Mouse (Mus musculus): ENCODE measurements around the gene Stambpl1. TPM values are rescaled to one million over a fixed set of nuclear protein-coding genes. Genes with fewer than 3 reads are reported as not detected.

The Stambpl1 gene
- total and polyA plus RNA-seq, 3 experiments: not detected

- no peak overlapping the region for H3K27ac ChIP-seq (ENCODE audit: control insufficient read depth, low read depth, low read length)
- no peak overlapping the region for H3K4me3 ChIP-seq (ENCODE audit: control insufficient read depth in 1 of 2, insufficient read depth in 1 of 2, low read depth in 2 of 2, low read length in 2 of 2)
- no peak for TF ChIP-seq ZKSCAN1 (IDR thresholded peaks at IDR 0.05; ENCODE audit: low read depth, low read length)
- no peak for TF ChIP-seq RAD21 (IDR thresholded peaks at IDR 0.05; ENCODE audit: low read depth, low read length)
- TF ChIP-seq EP300 (IDR thresholded peaks at IDR 0.05; ENCODE audit: low read depth in 1 of 2, low read length in 2 of 2): no peak
- no peak for TF ChIP-seq POLR2A (IDR thresholded peaks at IDR 0.05; ENCODE audit: control insufficient read depth in 1 of 2, insufficient read depth in 1 of 2, low read depth in 1 of 2, low read length in 2 of 2, poor library complexity in 1 of 2)
- TF ChIP-seq TAL1 (IDR thresholded peaks at IDR 0.05; ENCODE audit: low read length): no peak
- TF ChIP-seq ZC3H11A (IDR thresholded peaks at IDR 0.05; ENCODE audit: low read depth, low read length): no peak
- TF ChIP-seq MXI1 (IDR thresholded peaks at IDR 0.05; ENCODE audit: low read depth, low read length): no peak
- TF ChIP-seq KAT2A (conservative IDR thresholded peaks at IDR 0.05; ENCODE audit: low read depth, low read length): no peak
- H3K4me1 ChIP-seq (ENCODE audit: control insufficient read depth in 1 of 2, insufficient read depth in 2 of 2, low read length in 2 of 2): no peaks in the 10 kb centered on the region
- H3K27me3 ChIP-seq (ENCODE audit: control insufficient read depth in 1 of 2, insufficient read depth in 2 of 2, low read length in 2 of 2): no peaks in the 10 kb centered on the region
- H3K9me3 ChIP-seq (replicated peaks; ENCODE audit: insufficient read depth, low read length): no peaks in the 10 kb centered on the region
- H3K79me2 ChIP-seq (ENCODE audit: control insufficient read depth, insufficient read depth, low read length, poor library complexity): no peaks in the 10 kb centered on the region
- H3K9ac ChIP-seq (ENCODE audit: control insufficient read depth, low read depth, low read length, poor library complexity, severe bottlenecking): no peak overlapping the region
- no peak for DNase-seq (ENCODE audit: low read depth, low spot score)
- no peaks in the 10 kb centered on the region for H3K36me3 ChIP-seq (ENCODE audit: control insufficient read depth in 1 of 2, insufficient read depth in 2 of 2, low read length in 2 of 2)
These were observed 3.0 kb downstream of the Stambpl1 start for GRCm38 (mm10) chr19:34195031-34195430.

DNA sequence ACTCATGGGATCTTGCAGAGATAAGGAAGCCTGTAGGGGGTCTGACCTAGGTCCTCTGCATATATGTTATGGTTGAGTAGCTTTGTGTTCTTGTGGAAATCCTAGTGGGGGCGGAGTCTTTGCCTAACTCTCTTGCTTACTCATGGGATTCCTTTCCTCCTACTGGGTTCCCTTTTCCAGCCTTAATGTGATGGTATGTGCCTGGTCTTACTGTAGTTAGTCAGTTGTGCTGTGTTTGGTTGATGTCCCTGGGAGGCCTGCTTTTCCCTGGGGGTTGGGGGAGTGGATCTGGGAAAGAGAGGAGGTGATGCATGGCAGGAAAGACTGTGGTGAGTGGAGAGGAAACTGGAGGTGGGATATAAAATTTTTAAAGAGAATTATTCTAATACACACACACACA lies 6.0 kb downstream of the Stambpl1 start:
- TF ChIP-seq ETS1 (IDR thresholded peaks at IDR 0.05; ENCODE audit: low read depth, low read length): no peak
- no peak for TF ChIP-seq ZMIZ1 (IDR thresholded peaks at IDR 0.05; ENCODE audit: low read depth, low read length)
- no peak for TF ChIP-seq ZC3H11A (IDR thresholded peaks at IDR 0.05; ENCODE audit: low read depth, low read length)
- TF ChIP-seq MYB (IDR thresholded peaks at IDR 0.05; ENCODE audit: low read depth, low read length): no peak
- TF ChIP-seq KAT2A (conservative IDR thresholded peaks at IDR 0.05; ENCODE audit: low read depth, low read length): no peak
- TF ChIP-seq ZKSCAN1 (IDR thresholded peaks at IDR 0.05; ENCODE audit: low read depth, low read length): no peak
- no peak for TF ChIP-seq RCOR1 (IDR thresholded peaks at IDR 0.05; ENCODE audit: low read depth, low read length)
- TF ChIP-seq MYC (IDR thresholded peaks at IDR 0.05; ENCODE audit: low read depth, low read length): no peak
- no peak for TF ChIP-seq JUND (IDR thresholded peaks at IDR 0.05; ENCODE audit: low read depth, low read length)
- TF ChIP-seq CHD2 (IDR thresholded peaks at IDR 0.05; ENCODE audit: low read length): no peak
- TF ChIP-seq TAL1 (IDR thresholded peaks at IDR 0.05; ENCODE audit: low read length): no peak
- no peak overlapping the region for H3K9ac ChIP-seq (ENCODE audit: control insufficient read depth, low read depth, low read length, poor library complexity, severe bottlenecking)
- no peak overlapping the region for H3K27ac ChIP-seq (ENCODE audit: control insufficient read depth, low read depth, low read length)

DNA sequence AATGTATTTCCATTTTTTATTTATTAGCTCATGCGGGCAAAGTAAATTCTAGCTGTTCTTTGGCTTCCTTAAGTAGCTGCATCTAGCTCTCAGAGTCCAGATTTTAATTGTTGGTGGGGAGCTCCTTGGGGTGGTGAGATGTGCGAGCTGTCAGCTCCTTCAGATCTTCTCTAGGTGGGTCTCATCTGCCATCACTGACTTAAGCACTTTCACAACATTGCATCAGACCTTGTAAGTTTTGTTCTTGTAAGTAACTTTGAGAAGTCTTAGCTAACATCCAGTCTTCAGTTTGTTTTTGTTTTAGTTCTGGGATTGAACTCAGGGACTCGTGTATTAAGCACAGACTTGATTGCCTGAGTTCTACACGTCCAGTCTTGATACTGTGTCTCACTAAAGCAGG lies 6.9 kb downstream of the Stambpl1 start:
- TF ChIP-seq E2F4 (IDR thresholded peaks at IDR 0.05; ENCODE audit: borderline replicate concordance, low read depth, low read length) (no peak), POLR2A (IDR thresholded peaks at IDR 0.05; ENCODE audit: control insufficient read depth in 1 of 2, insufficient read depth in 1 of 2, low read depth in 1 of 2, low read length in 2 of 2, poor library complexity in 1 of 2) (no peak), GABPA (IDR thresholded peaks at IDR 0.05; ENCODE audit: low read depth, low read length) (no peak), JUND (IDR thresholded peaks at IDR 0.05; ENCODE audit: low read depth, low read length) (no peak), ZC3H11A (IDR thresholded peaks at IDR 0.05; ENCODE audit: low read depth, low read length) (no peak)
- H3K36me3 ChIP-seq (ENCODE audit: control insufficient read depth in 1 of 2, insufficient read depth in 2 of 2, low read length in 2 of 2): no peaks in the 10 kb centered on the region
- H3K9me3 ChIP-seq (replicated peaks; ENCODE audit: insufficient read depth, low read length): no peaks in the 10 kb centered on the region
- no peaks in the 10 kb centered on the region for H3K4me1 ChIP-seq (ENCODE audit: control insufficient read depth in 1 of 2, insufficient read depth in 2 of 2, low read length in 2 of 2)
- no peaks in the 10 kb centered on the region for H3K27me3 ChIP-seq (ENCODE audit: control insufficient read depth in 1 of 2, insufficient read depth in 2 of 2, low read length in 2 of 2)
- H3K27ac ChIP-seq (ENCODE audit: control insufficient read depth, low read depth, low read length): no peak overlapping the region
- H3K79me2 ChIP-seq (ENCODE audit: control insufficient read depth, insufficient read depth, low read length, poor library complexity): no peaks in the 10 kb centered on the region
- H3K4me3 ChIP-seq (ENCODE audit: control insufficient read depth in 1 of 2, insufficient read depth in 1 of 2, low read depth in 2 of 2, low read length in 2 of 2): no peak overlapping the region
- DNase-seq (ENCODE audit: low read depth, low spot score): no peak
- no peak overlapping the region for H3K9ac ChIP-seq (ENCODE audit: control insufficient read depth, low read depth, low read length, poor library complexity, severe bottlenecking)

More for the DNA sequence above, 6.0 kb downstream of the Stambpl1 start:
- no peaks in the 10 kb centered on the region for H3K27me3 ChIP-seq (ENCODE audit: control insufficient read depth in 1 of 2, insufficient read depth in 2 of 2, low read length in 2 of 2)
- DNase-seq (ENCODE audit: low read depth, low spot score): no peak
- H3K36me3 ChIP-seq (ENCODE audit: control insufficient read depth in 1 of 2, insufficient read depth in 2 of 2, low read length in 2 of 2): no peaks in the 10 kb centered on the region
- H3K4me1 ChIP-seq (ENCODE audit: control insufficient read depth in 1 of 2, insufficient read depth in 2 of 2, low read length in 2 of 2): no peaks in the 10 kb centered on the region
- H3K79me2 ChIP-seq (ENCODE audit: control insufficient read depth, insufficient read depth, low read length, poor library complexity): no peaks in the 10 kb centered on the region
- H3K9me3 ChIP-seq (replicated peaks; ENCODE audit: insufficient read depth, low read length): no peaks in the 10 kb centered on the region
- H3K4me3 ChIP-seq (ENCODE audit: control insufficient read depth in 1 of 2, insufficient read depth in 1 of 2, low read depth in 2 of 2, low read length in 2 of 2): no peak overlapping the region
